Mouse (Mus musculus): ENCODE results near the gene Rpl36.

GRCm38 (mm10) chr17:56608699-56609098, 4.5 kb upstream of the Rpl36 start:
- TF ChIP-seq CTCF (IDR thresholded peaks at IDR 0.05) (no peak), EP300 (IDR thresholded peaks at IDR 0.05) (no peak)

All from lung, postnatal 0 days (tissue).